Mouse (Mus musculus) urinary bladder, postnatal 10 days (tissue): Measurements from ENCODE around the gene Ddx18.

Experiments
- DNase-seq: peaks from one replicate; pipeline ENCODE4 v3.0.0; 2022; ENCODE audit warnings: low spot score

The Ddx18 gene

DNA sequence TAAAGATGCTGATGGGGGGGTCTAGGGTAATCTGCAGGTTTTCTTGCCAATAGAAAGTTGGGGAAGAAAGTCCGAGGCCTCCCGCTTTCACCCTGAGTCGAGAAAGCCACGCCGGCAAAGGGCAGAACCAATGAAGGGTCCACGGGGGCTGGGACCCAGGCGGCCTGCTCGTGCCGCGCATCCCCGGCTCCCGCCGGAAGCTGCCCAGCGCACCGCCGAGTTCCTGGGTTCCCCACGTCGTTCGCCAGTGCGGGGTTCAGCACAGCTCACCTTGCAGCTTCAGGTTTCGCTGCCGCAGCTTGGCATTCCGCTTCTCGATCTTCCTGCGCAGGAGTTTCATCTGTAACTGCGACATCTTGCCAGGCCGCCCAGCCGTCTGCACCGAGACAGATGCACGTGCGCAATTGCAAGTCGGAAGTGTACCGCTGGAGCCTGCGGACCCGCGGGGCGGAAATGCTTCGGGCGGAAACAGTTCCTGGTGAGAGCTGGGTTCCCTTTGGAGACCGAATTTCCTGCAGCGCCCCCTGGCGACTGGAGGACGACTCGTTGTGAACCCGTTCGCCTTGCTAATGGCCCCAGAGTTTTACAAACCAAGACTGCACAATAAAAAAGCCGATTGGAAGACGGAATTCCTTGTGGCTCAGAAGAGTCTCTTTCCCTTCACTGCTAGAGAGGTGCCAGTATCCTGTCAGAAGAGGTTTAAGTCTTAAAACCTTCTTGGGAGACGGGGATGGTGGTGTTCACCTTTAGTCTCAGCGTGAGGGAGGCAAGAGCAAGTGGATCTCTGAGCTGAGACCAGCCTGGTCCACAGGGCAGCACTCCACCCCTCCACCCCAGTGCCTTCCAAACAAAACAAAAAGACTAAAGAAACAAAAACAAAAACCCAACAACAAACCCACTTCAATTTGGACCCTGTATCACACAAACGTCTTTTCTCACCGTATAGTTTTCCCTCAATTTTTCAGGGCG is at the start of gene Ddx18:
Ddx18 (minus strand) TSS at position 469 of the 969 bp plus-strand sequence.
- peak; percentile 94 for DNase-seq

DNA sequence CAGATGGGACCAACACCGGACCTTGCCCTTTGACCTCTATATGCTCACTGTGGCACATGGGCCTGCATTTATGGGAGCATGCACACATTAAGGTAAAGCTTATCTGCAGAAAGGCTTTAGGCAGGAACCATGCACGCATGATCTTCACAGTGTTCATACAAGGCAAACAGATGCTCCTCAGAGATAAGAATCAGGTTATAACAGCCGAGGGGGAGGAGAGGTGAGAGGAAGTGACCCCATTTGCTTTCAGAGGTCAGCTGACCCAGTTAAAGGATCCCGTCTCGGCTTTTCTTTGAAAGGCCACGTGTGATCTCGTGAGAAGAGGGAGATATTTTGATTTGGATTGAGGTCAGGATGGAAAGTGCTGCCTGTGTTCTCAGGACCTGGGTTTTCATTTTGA is 40.2 kb upstream of the Ddx18 start:
- DNase-seq, result no peak

DNA sequence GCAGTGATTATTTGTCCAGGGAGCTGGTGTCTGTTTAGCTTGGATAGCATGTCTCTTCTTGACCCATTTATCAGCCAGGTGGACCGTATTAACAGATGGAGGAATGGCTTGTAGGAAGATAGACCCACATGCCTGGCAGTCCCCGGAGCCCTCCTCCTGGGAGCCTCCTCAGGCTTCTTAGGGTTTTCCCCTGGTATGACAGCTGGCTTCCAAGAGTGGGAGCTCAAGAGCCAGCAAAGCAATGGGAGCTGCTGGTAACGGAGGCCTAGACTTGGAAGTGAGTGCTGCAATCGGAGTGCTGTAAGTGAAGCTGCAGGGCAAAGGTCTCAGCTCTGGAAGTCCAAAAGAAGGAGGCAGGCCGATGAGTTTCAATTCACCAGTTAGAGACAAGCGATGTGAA is 37.3 kb upstream of the Ddx18 start:
- DNase-seq, result no peak

DNA sequence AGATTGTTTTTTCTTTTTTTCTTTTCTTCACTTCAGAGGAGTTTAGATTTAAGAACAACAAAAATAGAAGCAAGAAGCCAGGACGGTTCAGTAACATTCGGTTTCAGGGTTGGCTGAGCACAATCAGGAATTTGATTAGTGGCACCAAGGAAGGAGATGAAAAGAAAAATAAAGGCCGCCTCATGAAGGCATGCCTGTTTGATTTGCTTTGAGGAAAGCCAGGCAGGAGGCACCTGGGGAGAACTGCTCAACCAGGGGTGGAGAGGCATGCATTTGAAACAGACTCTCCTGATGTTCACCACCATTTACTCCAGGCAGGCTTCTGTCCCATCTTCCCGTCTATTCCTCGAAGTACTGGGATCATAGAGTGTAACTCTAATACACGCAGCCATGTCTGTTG is 34.1 kb upstream of the Ddx18 start:
- DNase-seq, result no peak

DNA sequence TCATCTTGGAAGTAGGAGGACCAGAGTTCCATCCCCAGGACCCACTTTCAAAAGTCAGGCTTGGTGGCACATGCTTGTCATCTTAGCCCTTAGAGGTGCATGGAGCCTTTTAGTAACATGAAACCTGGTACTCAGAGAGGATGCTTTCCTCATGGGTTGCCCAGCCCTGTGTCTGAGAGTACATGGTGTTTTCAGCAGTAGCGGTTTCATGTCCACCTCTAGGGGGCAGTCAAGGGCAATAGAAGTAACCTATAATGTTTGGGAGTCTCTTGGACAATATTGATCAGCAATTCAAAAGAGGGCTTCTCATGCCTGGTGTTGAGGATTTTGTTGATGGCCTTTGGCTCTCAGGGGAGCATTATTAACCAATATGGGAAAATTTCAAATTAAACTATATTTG is 33.3 kb upstream of the Ddx18 start:
- no peak for DNase-seq

DNA sequence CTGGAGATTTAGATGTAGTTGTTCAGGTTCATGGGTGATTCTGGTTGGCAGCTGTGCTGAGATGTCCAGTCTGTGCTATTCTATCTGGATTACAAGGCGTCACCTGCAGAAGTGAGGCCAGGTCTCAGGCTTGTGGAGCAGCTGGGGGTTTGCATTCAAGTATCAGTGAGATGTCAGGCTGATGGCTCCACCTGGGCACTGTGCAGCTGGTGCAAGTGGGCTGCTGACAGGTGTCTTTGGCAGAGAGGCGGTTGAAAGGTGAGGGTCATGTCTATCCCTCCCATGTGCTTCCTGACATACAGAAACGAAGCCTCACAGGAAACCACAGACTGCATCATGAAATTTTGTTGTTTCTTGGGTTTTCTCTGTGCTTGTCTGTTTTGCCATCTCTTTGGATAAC is 30.6 kb upstream of the Ddx18 start:
- no peak for DNase-seq

DNA sequence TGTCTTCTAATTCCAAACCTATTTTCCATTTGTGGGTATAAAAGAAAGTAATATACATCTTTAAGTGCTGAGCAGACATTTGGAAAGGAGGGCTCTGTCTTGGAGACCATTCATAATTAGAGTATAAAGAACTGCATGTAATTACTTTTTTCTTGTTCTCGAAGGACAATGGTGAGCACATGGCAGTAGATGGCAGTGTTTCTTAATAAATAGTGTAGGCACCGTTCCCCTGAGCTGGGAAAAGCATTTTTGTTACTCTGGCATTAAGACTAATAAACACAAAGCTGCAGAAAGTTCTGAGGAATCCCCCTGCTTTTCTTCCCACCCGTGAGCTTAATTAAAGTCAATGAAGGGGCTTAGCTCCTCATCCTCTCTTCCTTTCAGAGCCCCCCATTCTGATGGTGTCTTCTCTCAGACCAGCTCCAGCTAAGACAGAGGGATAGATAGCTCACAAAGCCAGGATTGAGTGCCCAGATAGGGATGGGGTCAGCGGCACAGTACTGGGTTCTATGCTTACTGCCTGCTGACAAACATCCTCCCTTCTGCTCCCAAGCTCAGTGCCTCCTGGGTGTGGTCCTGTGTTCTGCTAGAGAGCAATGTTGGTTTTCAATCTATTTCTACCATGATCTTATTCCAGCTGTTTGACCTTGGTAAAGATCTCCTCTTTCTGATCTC is 29.3 kb upstream of the Ddx18 start:
- no peak for DNase-seq

DNA sequence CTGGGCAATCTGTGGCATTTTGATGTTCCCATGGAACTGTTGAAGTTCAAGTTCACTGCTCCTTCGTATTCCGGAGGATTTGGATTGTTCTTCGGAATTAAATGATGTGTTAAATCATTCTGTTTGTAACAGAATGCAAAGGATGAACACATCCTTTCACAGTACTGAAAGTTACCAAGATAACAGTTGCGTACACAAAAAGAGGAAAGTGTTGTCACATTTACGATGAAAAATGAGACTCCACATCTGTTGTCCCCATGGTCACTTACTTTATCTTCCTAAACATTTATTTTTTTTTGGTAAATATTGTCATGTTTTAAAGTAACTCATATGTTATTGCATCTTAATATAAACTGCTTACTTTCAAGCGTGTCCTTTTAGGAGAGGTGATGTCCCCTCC is 17.0 kb upstream of the Ddx18 start:
- no peak for DNase-seq

DNA sequence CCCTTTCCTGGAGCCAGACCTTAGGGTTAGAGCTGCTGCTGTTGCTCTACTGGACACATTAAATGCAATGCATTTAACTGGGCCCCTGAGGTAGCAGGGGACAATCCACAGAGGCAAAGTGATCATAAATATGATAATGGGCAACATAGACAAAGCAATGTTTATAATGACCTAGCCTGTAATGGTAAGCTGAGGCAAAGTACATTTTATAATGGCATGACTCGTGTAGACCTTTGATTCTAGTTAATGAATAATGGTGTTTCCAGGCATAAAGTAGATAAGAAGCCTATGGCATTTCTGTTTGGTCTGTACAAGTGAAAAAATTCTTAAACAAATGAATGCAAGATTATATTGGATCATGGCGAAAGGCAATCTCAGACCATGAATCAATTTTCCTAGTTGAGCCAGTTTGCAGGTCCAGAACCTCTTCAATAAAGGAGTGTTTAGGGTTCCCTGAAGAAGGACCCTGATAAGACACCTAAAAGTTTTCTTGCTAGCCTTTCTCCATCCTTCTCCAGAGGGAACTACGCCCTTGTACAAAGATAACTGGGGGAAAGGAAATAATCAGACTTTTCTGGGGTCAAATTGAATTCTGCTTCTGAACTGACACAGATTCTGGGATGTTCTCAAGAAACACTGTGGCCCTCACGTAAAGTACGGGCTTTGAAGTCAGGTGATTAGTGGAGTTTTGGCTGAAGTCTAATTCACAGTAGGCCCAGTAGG is 13.5 kb upstream of the Ddx18 start:
- no peak for DNase-seq

DNA sequence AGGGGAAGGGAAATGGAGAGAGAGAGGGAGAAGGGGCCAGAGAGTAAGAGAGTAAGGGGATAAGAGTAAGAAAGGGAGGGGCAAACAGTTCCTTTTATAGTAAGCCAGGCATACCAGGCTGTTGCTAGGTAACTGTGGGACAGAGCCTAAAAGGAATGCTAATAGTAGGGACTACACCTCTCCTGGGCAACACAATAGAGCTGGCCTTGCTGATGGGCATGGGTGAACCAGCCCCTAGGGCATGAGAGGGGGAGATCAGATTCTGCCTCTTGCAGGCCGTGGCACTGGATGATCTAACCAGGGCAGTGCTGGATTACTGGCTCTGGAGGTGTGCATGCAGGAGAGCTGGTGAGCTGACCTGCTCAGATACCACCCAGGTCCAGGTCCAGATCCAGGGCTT is 9.7 kb upstream of the Ddx18 start:
- no peak for DNase-seq

DNA sequence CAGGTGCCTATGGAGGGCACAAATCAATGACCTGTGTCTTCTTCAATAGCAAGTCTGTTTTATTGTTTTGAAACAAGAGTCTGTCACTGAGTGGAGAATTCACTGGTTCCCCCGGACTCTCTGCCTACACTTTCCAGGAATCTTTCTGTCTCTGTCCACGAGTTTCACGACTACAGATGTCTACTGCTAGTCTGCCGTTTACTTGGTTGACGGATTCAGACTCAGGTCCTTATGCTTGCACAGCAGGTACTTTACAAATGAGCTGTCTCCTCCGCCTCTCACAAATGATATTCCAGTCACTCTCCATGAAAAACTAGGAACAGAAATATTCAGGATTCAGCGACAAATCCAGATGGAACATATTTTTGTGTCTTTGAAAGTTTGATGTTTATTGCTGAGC is 2.7 kb upstream of the Ddx18 start:
- no peak for DNase-seq

DNA sequence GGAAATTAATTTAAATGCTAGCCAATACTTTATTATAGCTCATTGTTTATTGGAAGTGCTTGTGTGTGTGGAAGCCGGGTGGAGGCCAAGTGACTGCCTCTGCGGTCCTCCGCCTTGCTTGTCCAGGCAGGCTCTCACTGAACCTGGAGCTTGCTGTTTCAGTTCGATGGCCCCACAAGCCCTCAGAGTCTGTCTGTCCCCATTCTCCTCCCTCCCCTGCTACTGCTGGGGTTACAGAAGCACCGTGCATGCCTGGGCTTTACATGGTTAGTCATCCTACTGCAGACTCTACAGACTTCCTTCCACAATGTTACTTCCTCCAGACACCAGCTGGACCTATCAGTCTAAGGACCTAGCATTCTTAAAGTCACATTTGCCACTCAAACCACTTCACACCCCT is 9.9 kb downstream of the Ddx18 start:
- no peak for DNase-seq

DNA sequence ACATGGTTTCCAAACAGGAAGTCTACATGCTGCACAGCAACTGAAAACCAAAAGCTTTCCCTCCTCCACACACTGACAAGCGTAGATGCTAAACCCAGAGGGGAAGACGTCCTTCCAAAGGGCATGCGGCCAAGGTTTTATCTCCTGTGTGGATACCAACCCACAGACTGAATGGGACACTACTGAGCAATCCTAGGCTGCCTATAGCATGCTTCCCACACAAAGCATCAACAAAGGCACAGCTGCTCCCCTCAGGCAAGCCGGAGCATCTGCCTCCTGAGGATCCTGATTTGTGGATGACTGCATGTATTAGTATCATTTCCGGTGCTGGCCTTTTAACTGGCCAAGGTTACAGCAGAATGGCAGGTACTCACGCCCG is 16.3 kb downstream of the Ddx18 start:
- DNase-seq, result no peak

DNA sequence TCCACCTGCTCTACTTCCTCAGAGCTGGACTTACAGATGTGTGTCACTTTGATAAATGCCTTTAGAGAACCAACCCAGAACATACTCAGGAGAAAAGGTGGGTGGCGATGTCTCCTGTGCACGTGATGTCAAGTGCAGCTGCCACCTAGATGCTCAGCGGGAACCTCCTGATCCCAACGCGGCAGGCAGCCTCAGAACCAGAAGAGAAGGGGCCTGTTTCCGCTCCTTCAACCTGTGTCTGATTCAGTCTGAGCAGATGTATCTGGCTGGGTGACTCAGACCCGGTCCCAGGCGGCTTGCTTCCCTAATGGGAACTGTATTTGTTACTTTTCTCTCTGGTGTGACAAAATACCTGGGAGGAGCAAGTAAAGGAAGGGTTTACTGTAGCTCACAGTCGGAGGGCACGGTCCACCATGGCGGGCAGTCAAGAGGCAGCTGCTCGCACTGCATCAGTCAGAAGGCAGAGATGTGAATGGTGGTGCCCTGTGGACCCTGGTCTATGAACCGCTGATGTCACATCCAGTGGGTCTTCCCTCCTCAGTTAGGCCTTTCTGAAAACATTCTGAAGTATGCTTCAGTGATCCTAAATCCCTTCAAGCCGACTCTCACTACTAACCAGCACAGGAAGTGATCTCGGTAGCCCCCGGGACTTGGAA is 16.9 kb downstream of the Ddx18 start:
- DNase-seq, result no peak

DNA sequence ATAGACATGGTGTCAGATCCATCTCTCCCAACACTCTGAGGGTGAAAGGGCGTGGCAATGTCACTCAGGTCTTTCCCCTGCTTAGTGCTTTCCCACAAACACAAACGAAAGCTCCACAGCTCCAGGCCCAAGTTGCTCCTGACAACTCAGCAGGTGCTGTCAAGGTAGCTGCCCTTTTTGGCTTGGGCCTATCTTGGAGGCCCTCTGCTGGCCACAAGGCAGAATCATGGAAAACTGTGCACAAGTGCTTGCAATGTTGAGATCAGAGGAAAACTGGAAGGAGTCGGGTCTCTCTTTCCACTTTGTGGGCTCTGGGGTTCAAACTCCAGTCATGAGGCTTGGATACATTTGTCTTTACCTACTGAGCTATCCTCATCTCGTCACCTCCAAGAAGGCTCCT is 18.3 kb downstream of the Ddx18 start:
- no peak for DNase-seq

DNA sequence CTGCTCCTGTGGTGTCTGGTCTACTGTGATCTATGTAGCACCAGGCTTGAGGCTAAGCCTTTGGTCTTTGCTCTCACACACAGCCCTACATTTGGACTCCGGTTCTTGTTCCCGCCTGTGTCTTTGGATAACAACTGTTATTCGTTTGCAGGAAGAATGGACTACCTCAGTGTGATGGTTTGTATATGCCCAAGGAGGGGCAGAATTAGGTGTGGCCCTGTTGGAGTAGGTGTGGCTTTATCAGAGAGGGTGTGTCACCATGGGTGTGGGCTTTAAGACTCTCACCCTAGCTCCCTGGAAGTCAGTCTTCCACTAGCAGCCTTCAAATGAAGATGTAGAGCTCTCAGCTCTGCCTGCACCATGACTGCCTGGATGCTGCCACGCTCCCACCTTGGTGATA is 19.1 kb downstream of the Ddx18 start:
- DNase-seq, result no peak

DNA sequence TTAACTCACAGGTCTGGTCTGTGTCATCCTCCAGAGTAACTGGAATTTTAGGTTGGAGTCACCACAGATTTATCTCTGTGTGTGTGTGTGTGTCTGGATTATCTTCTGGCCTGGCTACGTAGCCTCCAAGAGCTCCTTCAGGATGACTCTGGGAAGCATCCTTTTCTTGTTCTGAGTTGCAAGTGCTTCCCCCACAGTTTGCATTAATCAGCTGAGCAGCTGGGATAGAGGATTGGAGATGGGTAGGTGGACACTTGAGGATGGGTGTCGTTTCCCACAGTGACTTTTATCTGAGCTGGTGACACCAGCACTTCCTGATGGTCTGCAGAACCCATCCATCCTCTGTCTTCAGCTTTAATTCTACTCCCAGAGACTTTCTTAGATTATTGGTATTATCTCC is 20.9 kb downstream of the Ddx18 start:
- no peak for DNase-seq

DNA sequence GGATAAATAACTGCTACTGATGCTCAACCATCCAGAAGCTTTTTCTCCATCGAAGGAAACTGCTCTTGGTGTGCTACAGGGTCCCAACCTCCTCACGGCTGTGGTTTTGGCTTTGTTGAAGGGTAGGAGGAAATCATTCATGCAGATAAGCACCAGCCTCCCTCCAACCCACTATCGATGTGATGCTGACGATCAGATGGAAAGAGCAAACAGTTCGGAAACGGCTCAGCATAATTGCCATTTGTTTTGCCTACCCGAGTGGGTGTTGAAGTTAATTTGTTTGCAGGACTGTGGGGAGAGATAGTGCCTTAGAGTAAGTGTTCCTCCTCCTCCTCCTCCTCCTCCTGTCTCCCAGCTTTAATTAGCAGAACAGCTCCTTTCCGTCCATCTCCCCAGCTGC is 27.4 kb downstream of the Ddx18 start:
- no peak for DNase-seq

DNA sequence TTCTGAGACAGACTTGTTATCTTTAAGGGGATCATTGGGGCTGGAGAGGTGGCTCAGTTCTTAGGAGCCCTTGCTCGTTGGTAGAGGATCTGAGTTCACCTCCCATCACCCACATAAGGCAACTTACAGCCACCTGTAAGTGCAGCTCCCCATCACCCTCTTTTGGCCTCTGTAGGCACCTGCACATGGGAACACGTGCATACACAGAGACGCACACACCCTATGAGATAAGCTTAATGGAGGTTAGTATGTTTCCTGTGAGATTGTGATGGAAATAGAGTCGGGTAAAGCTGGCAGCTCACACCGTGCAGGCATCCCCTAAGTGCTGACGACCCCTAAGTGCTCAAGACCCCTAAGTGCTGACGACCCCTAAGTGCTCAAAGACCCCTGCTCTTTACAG is 36.4 kb downstream of the Ddx18 start:
- no peak for DNase-seq

DNA sequence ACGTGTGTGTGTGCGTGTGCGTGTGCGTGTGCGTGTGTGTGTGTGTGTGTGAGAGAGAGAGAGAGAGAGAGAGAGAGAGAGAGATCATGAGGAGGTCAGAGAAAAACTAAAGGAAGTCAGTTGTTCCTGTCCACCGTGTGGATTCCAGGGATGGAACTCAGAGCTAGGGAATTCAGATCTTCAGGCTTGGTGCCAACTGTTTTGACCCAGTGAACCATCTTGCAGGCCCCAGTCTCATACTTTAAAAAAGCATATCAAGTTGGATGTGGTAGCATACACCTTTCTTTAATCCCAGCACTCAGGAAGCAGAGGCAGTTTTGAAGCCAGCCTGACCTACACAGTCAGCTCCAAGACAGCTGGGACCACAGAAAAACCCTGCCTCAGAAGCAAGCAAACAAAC is 38.5 kb downstream of the Ddx18 start:
- no peak for DNase-seq

DNA sequence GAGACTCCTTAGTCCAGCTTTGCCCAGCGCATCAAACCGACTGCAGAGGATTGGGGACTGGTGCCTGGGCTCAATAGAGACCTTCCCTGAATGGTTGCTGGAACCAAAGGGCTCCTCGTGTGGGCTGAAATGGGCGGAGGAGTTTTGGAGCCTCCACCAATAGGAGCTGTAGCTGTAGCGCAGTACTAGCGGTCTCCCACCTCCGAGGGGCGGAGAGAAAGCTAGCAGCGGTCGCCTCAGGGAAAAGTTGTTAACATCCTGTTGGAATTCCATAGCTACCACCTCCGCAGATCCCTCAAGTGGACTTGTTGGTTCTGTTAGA is 39.4 kb downstream of the Ddx18 start, which contains the start of gene Htr5b:
Htr5b (minus strand) TSS at position 67 of the 322 bp plus-strand sequence.
- no peak for DNase-seq

DNA sequence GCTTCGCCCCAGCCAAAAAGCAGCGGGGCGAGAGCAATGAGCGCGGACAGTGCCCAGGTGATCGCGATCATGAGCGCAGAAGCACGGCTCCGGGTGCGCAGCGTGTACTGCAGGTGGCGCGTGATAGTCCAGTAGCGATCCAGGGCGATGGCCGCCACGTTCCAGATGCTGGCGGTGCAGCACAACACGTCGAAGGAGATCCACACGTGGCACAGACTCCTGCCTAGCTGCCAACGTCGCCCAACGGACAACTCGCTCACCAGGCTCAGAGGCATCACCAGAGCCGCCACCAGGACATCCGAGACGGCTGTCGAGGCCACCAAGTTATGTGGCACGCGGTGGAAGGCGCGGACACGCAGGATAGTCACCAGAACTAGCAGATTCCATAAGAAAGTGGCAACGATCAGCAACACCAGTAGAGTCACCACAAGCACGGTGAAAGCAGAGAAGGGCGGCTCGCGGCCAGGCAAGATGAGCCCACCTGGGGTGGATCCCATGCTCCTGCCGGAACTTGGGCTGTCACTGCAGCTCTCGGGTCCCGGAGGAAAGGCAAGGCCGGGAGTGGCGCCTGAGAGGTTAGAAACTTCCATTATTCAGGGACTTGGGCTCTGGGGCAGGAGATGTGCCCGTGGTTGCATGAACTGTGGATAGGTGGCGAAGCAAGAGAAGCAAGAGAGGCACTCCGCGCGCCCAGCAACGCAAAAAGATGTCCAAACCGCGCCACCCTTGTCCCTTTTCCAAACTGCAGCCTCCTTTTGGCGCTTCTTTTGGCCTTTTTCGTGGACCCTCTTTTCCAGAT is 40.0 kb downstream of the Ddx18 start:
- no peak for DNase-seq
